Mouse (Mus musculus): Measurements from ENCODE around the gene Gzf1. TPM values are rescaled to one million over a fixed set of nuclear protein-coding genes. Genes with fewer than 3 reads are reported as not detected.
A peak's percentile ranks its signal among the peaks of the same experiment; 100 is the strongest.

The Gzf1 gene
- 10 to 100 TPM; 21.5 to 22.2 TPM for total RNA-seq (2021)

- intact Hi-C loops (cut with DNase I) = loop anchor here (2.0 to 10.0 kb wide), 2 partner anchors 52 to 194 kb away; partner anchors contain the start of genes Cst3 and Napb
- DNase-seq = peak; percentile 99
Observed at GRCm38 (mm10) chr2:148680775-148681291, at the start of gene Gzf1. Gene Gzf1 (plus strand): TSS chr2:148681023.

- intact Hi-C loops (cut with DNase I) = no loop called here
- peak; percentile 10 to 17 for DNase-seq
Observed at GRCm38 (mm10) chr2:148631602-148632001, 49.2 kb upstream of the Gzf1 start.

GRCm38 (mm10) chr2:148634466-148634865 is 46.4 kb upstream of the Gzf1 start:
- intact Hi-C loops (cut with DNase I) = no loop called here
- DNase-seq = no peak

GRCm38 (mm10) chr2:148642610-148643370 is 38.0 kb upstream of the Gzf1 start:
- intact Hi-C loops (cut with DNase I) = no loop called here
- no peak for DNase-seq

GRCm38 (mm10) chr2:148644421-148645000 is 36.3 kb upstream of the Gzf1 start:
- intact Hi-C loops (cut with DNase I) = no loop called here
- DNase-seq = no peak

- no peak for DNase-seq
- intact Hi-C loops (cut with DNase I) = no loop called here
Observed at GRCm38 (mm10) chr2:148650587-148651357, 30.1 kb upstream of the Gzf1 start.

- intact Hi-C loops (cut with DNase I) = loop anchor here (1.0 to 5.0 kb wide), 3 partner anchors 73 to 532 kb away; partner anchors contain the start of gene Thbd
- DNase-seq = peak; percentile 76 to 81
Observed at GRCm38 (mm10) chr2:148654961-148655360, 25.9 kb upstream of the Gzf1 start.

- intact Hi-C loops (cut with DNase I) = no loop called here
- DNase-seq = no peak
Observed at GRCm38 (mm10) chr2:148663458-148663857, 17.4 kb upstream of the Gzf1 start.

- intact Hi-C loops (cut with DNase I) = no loop called here
- peak; percentile 100 for DNase-seq
Observed at GRCm38 (mm10) chr2:148672199-148673096, 8.4 kb upstream of the Gzf1 start, which contains the start of gene Nxt1. Gene Nxt1 (plus strand): TSS chr2:148672601.

- DNase-seq = peak; percentile 58 to 68
- intact Hi-C loops (cut with DNase I) = loop anchor here (5.0 kb wide), 1 partner anchor 270 kb away; the partner anchor contains the start of gene Thbd
Observed at GRCm38 (mm10) chr2:148677801-148678200, 3.0 kb upstream of the Gzf1 start.

- intact Hi-C loops (cut with DNase I) = loop anchor here (5.0 kb wide), 1 partner anchor 272 kb away; the partner anchor contains the start of gene Thbd
- peak; percentile 67 to 69 for DNase-seq
Observed at GRCm38 (mm10) chr2:148679346-148679745, 1.5 kb upstream of the Gzf1 start.

- intact Hi-C loops (cut with DNase I) = loop anchor here (2.0 to 10.0 kb wide), 2 partner anchors 51 to 193 kb away; partner anchors contain the start of genes Cst3 and Napb
- DNase-seq = peak; percentile 71 to 81
Observed at GRCm38 (mm10) chr2:148681461-148681891, 653 bp downstream of the Gzf1 start.

GRCm38 (mm10) chr2:148683031-148683430 is 2.2 kb downstream of the Gzf1 start:
- no peak for DNase-seq
- intact Hi-C loops (cut with DNase I) = loop anchor here (10.0 kb wide), 1 partner anchor 192 kb away; the partner anchor contains the start of gene Cst3

- DNase-seq = no peak
Observed at GRCm38 (mm10) chr2:148684972-148685371, 4.1 kb downstream of the Gzf1 start.

GRCm38 (mm10) chr2:148685709-148686108 is 4.9 kb downstream of the Gzf1 start:
- DNase-seq = no peak
- intact Hi-C loops (cut with DNase I) = loop anchor here (10.0 kb wide), 1 partner anchor 189 kb away; the partner anchor contains the start of gene Cst3

More at GRCm38 (mm10) chr2:148684972-148685371, 4.1 kb downstream of the Gzf1 start:
- intact Hi-C loops (cut with DNase I) = loop anchor here (10.0 kb wide), 1 partner anchor 190 kb away; the partner anchor contains the start of gene Cst3

GRCm38 (mm10) chr2:148686862-148687261 is 6.0 kb downstream of the Gzf1 start:
- intact Hi-C loops (cut with DNase I) = loop anchor here (10.0 kb wide), 1 partner anchor 188 kb away; the partner anchor contains the start of gene Cst3
- no peak for DNase-seq

GRCm38 (mm10) chr2:148687971-148688370 is 7.1 kb downstream of the Gzf1 start:
- intact Hi-C loops (cut with DNase I) = loop anchor here (10.0 kb wide), 1 partner anchor 187 kb away; the partner anchor contains the start of gene Cst3
- DNase-seq = no peak

GRCm38 (mm10) chr2:148689444-148690140 is 8.8 kb downstream of the Gzf1 start:
- DNase-seq = no peak
- intact Hi-C loops (cut with DNase I) = loop anchor here (10.0 kb wide), 1 partner anchor 185 kb away; the partner anchor contains the start of gene Cst3

All from heart, postnatal 10 days (tissue).